Mouse (Mus musculus) layer of hippocampus, postnatal 14 days (tissue): Measurements from ENCODE around the gene Cryba2. TPM values are rescaled to one million over a fixed set of nuclear protein-coding genes. Genes with fewer than 3 reads are reported as not detected.

Source experiments
- DNase-seq, 2 experiments: peaks; one replicate each; pipeline ENCODE4 v3.0.0; 2021 to 2022; ENCODE audit warnings: low spot score in 2 of 2, mixed read lengths in 1 of 2
- long read RNA-seq, 2 experiments: library from polyadenylated mRNA; stranded (forward); transcript quantifications; one replicate each; pipeline ENCODE4 v2.0.0; 2021
- total RNA-seq, 2 experiments: library from RNA; stranded (reverse); gene quantifications; 2 replicates each; pipeline ENCODE4 v1.2.3; 2021

Cryba2 gene
- total RNA-seq: under 1 TPM in 1 of 2 experiments, not detected in 1; 0.91 TPM
- long read RNA-seq, experiment 1, partial matches to known transcripts: 0 of 1 reads
- long read RNA-seq, experiment 1, other reads (novel, unspliced or antisense): 0 of 1 reads
- long read RNA-seq, experiment 2: 0 reads

DNA sequence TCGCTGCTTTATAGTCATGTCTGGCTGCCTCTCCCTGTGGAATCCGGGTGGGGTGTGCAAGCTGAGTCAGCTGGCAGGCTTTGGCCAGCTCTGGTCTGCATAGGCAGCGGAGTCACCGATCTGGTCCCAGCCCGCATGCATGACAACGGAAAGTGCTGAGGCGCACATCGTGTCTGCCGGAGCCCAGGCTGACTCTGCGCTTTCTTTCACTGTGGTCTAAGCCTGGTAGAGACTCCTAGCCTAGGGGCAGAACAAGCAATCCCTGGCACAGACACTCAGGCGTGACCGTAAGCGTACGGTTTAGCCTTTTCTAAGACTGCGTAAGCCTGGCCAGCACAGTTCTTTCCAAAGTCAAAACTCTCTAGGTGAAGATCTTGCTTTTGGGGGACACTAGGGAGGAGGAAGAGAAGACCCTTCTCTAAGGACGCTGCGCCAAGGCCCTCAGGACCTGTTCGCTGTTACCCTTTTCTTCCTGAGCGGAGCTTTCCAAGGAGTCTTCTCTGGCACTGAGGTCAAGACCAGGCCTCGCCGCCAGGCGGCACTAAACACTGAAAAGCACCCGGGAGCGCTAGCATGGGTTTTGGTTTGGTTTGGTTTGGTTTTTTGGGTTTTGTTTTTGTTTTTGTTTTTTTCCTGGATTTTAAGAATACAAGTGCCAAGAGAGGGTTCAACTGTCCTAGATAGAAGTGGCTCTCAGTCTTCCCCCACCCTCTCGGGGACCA, at the start of gene Cryba2:
Gene Cryba2, minus strand, starts transcription at position 10 of the 722 bp plus-strand sequence.
- DNase-seq: no peak

DNA sequence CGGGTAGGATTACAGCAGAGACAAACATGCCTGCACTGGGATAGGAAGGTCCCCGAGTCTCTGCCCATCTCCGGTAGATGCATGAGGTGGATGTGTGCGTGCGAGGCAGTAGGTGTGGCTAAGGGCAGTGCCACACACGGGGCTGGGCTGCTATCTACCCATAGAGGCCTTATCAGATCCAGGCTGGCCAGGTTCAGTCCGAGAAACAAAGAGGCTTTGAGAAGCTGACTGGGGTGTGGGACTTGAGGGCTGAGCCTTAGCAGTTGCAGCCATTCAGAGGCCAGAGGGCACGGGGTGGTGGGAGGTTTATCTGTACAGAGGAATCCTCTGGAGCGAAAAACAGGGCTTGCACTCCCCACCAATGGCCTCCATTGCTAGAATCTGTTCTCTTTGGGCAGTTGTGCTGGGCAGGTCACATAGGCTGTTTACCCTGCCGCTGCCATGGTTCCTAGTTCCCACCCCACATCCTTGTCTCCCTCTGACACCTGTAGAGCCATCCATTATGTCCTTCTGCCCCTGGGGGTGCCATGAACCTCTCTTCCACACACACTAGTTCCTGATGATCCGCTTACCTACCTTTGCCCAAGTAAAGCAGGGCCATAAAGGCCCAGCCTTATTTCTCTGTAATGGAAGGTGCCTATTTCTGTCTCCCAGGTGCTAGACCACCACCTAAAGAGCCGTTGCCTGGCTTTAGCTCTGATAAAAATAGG, 48.9 kb upstream of the Cryba2 start:
- DNase-seq: no peak

DNA sequence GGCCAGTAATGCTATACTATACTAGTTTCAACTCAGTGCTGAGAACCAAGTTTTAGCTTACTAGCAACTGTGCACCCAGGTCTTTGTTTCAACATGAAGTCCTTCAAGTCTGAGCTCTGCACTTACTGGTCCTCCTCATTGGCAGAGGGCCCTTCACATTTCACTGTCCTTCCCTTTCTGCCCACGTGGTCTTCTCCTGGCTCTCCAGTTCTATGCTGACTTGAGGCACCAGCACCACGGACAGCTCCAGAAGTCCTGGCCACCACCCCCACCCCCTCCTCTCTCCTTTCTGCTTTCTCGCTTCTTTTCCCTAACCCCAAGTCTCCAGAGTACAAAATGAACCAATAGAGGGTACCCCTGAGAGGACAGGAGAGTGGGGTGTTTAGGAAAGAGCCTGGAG, 46.8 kb upstream of the Cryba2 start:
- no peak for DNase-seq

DNA sequence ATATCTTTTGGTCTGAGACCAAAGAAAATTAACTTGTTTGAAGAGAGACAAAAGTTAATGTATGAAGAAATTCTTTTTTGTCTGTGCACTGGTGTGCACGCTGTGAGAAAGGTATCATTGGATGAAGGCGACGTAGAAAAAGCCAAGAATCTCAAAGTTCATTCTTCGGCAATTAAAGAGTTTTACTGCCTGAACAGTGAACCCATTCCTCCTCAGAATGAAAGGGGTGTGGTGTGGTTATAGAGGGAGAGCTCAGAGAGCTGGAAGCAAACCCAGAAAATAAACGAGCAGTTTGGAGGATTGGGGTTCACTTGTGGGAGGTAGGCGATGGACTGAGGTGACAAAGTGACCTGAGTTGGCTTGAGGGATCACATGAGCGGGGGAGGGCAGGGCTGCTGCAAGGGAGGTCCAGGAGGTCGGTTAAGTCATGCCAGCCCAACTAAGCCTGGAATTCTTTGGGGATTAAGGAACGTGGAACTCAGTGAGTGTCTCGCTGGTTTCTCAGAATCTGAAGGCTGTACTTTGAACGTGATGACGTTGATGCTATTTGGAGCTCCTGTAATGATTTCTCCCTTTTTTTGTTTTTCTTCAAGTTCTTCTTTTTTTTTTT, 43.4 kb upstream of the Cryba2 start:
- DNase-seq: no peak

DNA sequence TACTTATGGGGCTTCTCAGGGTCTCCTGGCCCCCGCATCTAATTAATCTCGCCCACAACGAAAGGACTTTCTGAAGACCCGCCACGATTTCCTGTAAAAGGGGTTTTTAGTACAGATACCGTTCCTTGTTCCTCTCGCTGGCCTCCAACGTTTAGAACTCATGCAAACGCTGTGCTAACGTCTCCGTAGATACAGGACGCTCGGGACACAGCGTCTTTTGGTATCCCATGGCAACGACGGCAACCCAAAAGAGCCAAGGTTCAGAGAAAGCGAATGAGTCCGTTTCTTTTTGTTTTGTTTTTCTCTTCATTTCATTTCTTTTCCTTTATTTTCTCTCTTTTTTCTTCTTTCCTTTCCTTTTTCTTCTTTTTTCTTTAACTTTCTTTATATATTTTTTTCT, 42.5 kb upstream of the Cryba2 start, which contains the start of gene Cfap65:
Gene Cfap65, minus strand, starts transcription at position 198 of the 400 bp plus-strand sequence.
- DNase-seq: peak; percentile 50 to 73

DNA sequence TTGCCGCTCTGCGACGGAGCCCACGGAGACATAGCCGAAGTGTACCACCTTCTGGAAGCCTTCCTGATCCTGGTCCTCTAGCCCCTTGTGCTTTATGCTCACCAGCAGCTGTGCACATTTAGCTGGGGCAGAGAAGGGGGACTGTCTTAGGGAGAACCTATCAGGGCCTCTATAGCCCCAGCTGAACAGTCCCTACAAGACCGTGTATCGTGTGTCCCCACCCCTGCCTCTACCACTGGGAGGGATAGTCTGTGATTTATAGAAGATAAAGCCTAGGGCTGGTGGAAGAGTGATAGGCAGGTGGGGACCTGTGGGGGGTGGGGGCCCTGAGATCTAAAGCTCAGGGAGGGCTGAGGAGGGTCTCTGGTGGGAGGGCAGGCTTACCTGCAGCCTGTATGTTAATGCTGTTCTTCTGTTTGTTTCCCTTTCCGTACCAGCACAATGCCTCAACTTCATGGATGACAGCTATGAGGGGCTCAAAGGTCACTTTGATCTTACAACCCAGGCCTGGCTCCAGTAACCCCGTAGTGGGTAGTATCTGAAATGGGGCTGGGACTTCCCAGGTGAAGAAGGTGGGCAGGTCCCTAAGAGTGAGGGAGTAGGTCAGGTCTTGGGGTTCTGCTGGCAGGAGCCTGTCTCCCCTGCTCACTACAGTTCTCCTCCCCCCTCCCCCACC, 34.8 kb upstream of the Cryba2 start:
- no peak for DNase-seq

DNA sequence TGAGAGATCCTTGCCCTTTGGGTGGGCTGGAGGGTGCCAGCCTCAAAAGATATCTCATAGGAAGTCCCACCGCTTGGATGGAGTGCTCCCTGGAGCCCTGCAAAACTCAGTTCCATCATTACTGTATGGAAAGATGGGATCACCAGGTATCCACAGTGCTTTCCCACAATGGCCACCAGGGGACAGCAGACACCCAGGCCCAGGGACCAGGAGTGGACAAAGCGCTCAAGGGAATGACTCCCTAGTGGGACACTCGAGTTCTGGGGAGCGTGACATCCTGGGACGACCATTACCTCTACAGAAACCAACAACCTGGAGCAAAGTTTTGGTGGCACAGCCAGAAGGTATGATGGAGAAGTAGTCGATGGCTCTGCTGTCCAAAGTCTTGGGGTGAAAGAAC, 33.8 kb upstream of the Cryba2 start:
- DNase-seq: peak in 1 of 2 experiments; percentile 16

DNA sequence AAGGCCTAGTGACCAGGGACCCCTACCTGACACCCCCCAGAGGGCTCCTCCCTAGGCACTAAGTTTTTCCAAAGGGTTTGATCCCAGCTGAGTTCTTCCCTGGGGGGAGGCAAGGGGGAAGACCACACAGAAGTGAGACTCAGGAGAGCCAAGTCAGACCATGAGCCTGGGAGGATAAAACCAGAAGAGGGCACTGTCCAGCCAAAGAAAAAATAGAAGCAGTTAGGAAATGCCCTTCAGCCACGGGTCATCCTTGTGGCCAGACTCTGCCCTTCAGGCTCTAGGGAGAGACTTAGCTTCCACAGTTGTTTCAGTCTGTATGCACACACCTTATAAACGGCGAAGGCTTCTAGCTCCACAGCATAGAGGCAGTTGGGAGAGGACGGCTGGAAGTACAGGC, 31.5 kb upstream of the Cryba2 start:
- DNase-seq: no peak

DNA sequence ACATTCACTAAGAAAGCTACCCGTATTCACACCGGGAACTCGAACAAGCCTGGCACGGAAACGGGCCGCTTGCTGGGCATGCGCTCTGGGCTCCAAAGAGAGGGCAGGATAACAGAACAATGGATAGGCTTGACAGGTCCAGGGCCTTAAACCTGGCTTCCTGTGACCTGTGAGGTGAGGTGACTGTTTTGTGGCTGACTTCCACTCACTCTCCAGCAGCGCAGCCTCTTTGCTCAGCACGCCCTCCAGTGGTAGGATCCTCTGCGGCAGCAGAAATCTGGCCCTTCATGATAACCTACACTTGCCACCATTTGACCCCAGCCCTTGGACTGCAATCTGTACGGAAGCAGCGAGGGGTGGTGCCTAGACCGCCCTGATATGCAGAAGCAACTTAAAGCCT, 22.8 kb upstream of the Cryba2 start:
- DNase-seq: no peak

DNA sequence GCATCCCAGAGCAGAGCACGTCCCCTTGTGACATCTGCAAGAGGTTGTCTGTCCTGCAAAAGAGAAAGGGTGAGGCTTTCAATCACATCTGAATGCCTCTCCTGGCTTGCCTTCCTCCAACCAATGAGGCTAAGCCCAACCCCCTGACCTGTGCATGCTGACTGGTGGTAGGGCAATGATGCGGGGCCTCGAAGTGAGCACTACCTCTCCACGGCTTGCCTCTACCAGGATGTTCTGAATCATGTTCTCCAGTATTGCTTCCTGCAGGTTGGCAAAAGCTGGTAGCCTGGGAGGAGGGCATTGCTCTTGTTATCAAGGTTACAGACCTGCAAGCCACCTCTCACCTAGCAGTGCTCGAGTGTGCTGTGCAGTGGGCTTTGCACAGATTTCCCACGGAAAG, 9.2 kb upstream of the Cryba2 start:
- no peak for DNase-seq

DNA sequence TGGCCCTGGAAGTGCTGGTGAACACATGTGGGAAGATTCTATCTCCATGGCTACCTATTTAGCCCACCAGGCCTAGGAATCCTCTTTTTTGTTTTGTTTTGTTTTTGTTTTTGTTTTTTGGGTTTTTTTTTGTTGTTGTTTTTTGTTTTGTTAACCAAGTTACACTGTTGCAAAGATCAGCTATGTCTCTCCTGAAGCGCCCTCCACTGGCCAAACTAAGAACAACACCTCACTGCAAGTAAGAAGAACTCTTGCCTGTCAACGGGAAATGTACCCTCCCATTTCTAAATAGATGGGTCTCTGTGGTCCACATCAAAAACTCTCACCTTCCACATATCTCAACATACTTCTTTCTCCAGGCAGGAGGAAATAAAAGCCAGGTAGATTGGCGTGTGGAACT, 8.7 kb upstream of the Cryba2 start:
- DNase-seq: peak in 1 of 2 experiments; percentile 64

DNA sequence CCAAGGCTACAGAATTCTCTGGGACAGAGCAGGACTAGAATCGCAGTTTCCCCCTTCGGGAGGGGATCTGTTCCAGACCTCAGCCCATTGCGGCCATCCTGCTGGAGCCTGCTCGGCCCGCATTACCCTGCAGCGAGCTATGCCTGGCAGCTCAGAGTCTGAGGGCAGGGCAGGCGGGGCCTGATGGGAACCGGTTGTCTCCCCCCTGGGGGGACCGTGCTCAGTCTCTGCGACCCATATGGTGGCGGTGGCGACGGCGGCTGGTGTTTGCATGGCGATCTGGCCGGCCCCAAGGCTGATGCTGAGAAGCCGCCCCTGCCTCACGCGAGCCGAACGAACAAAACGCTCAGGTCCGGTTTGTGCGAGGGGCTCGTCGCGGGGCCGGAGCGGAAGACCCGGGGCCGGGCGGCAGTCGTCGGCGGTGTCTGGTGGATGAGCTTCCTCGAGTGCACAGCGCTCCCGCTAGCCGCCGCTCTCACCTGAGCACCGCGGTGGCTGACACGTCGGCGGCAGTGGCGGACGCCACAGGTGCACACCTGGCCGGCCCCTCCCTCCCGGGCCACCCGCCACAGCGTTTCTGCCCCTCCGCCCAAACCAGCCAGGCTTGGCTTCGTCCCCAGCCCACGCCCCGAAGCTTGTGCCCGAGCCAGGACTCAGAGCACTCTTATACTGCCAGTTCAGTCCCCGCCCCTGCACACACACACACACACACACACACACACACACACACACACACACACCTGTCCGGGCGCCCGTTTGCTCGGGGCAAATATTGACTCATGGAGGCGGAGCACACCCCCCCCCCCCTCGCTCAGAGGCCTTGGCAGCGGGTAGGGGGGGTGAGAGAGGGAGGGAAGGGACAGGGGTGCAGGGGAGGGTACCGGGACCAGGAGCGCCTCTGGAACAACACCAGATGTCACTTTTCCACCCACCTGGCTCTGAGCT, 7.7 kb upstream of the Cryba2 start:
- no peak for DNase-seq

DNA sequence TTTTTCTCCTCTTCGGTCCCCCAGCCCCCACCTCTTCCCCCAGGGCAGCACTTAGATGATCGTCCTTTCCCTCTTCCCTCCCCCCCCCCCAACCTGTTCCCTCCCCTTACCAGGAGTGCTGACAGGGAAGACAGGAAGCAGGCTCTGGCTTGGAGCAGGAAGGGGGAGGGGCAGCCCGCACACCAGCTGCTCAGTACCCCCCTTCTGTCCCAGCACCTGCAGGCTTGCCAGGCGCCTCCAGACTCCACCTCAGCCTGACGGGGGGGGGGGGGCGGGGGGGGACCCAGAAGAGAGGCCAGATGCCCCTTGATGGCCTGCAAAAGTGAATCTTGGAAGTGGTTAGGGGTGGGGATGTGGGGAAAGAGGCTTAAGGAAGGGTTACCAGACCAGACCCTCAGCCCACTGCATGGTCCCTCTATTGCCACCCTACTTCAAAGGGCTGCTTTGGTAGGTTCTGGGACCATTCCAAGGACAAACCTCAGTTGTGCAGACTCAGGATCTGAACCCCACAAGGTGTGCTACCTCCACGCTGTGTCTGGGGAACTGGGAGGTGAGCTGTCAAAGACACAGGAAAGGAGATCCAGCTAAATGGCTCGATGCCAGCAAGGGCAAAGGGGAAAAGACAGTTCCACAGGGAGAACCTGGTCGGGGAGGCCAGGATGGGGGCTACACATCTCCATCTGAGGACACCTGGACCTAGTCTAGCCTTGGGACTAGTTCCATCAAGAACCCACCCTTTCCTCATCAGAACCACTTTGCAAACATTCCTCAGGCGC, 5.9 kb upstream of the Cryba2 start:
- DNase-seq: no peak

DNA sequence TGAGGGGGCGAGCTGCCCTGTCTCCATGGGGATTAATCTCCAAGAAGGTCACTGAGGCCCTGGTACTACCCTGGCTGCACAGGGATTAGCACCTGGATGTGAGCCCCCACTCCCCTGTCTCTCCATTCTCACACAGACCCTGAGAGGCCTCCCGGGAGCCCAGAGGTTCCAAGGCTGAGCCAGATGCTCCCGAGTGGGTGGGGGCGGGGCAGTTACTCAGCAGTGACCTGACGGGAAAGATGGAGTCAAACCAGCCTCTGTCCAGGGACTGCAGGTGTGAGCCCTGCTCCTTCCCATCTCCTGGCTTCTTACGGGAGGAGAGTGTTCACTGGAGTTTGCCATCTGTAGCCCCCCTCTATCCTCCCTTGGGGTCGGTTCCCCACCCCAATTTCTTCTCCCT, 5.0 kb upstream of the Cryba2 start:
- no peak for DNase-seq

DNA sequence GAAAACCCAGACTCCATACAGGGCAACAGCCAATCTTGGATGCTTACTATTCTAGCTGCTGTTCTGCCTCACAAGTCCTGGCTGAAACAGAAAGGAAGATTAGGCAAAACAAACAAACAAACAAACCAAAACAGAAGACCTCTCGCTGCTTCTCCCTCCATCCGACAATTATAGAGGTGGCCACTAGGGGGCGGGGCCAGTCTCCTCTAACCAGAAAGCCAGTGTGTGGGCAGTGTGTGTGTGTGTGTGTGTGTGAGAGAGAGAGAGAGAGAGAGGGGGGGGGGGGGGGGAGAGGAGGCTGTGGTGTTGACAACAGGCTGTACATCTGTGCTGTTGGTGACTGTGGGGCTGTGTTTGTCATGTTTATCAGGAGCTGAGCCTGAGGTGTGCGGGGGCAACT, 2.0 kb upstream of the Cryba2 start:
- DNase-seq: peak; percentile 43 to 51

DNA sequence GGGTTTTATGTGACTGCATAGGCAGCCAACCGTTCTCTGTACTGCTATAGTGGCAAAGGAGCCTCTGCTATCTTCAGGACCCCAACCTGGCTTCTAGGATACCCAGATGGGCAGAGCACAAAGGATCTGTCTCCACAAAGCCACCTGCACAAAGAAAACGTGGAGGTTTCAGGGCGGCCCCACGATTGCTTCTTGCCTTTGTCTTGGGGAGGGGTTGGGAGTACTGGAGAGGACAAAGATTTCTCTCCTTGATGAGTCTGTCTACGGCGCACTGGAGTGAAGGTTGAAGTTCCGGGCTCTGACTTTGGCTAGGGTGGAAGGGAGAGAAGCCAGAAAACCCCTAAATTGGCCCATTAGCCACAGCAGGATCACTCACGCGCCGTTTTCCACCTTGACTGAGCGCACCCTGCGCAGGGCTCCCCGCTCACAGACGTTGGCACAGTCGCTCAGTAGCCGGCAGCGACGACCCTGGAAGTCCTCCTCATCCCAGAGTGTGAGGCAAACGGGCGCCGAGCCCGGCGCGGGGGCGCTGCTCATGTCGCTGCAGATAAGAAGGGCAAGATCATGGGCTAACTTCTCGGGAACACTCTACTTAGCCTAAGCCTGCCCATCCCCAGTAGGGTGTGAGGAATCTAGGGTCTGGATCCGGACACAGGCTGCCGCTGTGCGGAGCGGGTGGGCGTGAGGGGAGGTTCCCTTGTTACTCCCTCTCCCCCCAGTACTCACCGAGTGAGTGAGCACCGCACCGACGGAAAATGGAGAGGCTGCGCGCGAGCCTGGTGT, 401 bp downstream of the Cryba2 start:
- no peak for DNase-seq

DNA sequence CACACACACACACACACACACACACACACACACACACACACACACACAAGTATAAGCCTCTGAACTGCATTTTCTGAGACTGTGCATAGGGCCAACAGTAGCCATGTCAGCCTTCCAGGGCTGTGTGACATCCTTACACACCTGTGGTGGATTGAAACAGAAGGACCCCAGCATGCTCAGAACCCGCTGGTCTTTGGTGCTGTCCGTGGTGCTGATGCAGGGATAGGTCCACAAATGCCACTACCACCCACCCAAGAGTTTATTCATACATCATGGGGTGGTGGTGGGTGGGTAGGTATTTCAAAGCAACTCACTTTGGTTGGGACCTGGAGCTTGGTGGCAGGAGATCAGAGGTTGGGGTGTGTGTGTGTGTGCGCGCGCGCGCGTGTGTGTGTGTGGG, 1.4 kb downstream of the Cryba2 start:
- DNase-seq: no peak

DNA sequence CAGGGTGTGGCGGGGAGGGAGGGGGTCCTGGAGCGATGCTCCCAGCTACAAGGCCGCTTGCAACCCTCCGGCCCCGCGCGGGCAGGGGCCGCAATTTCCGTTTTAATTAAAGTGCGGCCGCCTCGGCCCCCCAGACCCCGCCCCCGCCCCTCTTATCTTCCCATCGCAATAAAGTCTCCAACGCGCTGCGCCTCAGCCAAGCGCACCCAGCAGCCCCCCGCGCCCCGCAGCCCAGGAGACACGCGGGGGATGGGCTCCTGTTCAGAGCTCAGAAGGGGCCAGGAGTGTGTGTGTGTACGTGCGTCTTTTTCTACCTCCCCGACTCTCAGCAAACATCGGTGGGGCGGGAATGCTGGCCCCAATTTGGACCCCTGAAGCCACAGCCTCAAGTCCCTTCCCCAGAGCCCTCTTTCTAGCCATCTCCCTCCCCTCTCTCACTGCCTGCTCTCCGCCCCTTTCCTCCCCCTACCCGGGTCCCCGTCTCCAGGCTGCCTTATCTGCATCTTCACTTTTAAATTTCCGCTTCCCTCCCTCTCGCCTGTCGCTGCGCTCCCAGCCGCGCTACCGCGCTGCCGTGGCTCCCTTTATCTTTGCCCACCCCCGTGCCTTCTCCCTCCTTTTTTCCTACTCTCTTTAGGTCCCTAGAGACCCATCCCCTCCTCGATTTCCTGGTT, 7.4 kb downstream of the Cryba2 start, which contains the start of gene Fev:
Gene Fev, minus strand, starts transcription at position 51 of the 674 bp plus-strand sequence.
- DNase-seq: no peak
